Mouse (Mus musculus): ENCODE data around the gene H2al1d. TPM values are rescaled to one million over a fixed set of nuclear protein-coding genes. Genes with fewer than 3 reads are reported as not detected.
"Not testable (repeated sequence)": the region's sequence is repeated elsewhere in the genome, so short reads cannot be mapped to it uniquely, and the experiment has no call there.

The H2al1d gene
- not detected in 2 replicates for polyA plus RNA-seq (2012; ENCODE audit: insufficient read depth, insufficient read length, missing spikeins)

GRCm38 (mm10) chrX:11308524-11308923, at the start of gene H2al1d:
Gene H2al1d (plus strand): TSS chrX:11308824.
- not testable (repeated sequence) for H3K27ac ChIP-seq (replicated peaks; ENCODE audit: low read depth, low read length); H3K4me1 ChIP-seq (ENCODE audit: control insufficient read depth, insufficient read depth, insufficient read length, low read length); H3K4me3 ChIP-seq (ENCODE audit: insufficient read depth, low read depth, low read length)

- Histone ChIP-seq H3K4me3 (ENCODE audit: insufficient read depth, low read depth, low read length) (no peak overlapping the region), H3K27ac (replicated peaks; ENCODE audit: low read depth, low read length) (no peak overlapping the region), H3K4me1 (ENCODE audit: control insufficient read depth, insufficient read depth, insufficient read length, low read length) (no peaks in the 10 kb centered on the region)
These were observed 43.7 kb upstream of the H2al1d start for GRCm38 (mm10) chrX:11264918-11265317.

- Histone ChIP-seq H3K4me1 (ENCODE audit: control insufficient read depth, insufficient read depth, insufficient read length, low read length) (no peaks in the 10 kb centered on the region), H3K4me3 (ENCODE audit: insufficient read depth, low read depth, low read length) (no peak overlapping the region), H3K27ac (replicated peaks; ENCODE audit: low read depth, low read length) (no peak overlapping the region)
These were observed 40.8 kb upstream of the H2al1d start for GRCm38 (mm10) chrX:11267791-11268190.

GRCm38 (mm10) chrX:11269074-11269473, 39.5 kb upstream of the H2al1d start:
- Histone ChIP-seq H3K4me3 (ENCODE audit: insufficient read depth, low read depth, low read length) (no peak overlapping the region), H3K27ac (replicated peaks; ENCODE audit: low read depth, low read length) (no peak overlapping the region), H3K4me1 (ENCODE audit: control insufficient read depth, insufficient read depth, insufficient read length, low read length) (no peaks in the 10 kb centered on the region)

GRCm38 (mm10) chrX:11273190-11273589, 35.4 kb upstream of the H2al1d start:
- H3K4me3 ChIP-seq (ENCODE audit: insufficient read depth, low read depth, low read length), result no peak overlapping the region

GRCm38 (mm10) chrX:11277083-11277482, 31.5 kb upstream of the H2al1d start:
- Histone ChIP-seq H3K4me1 (ENCODE audit: control insufficient read depth, insufficient read depth, insufficient read length, low read length) (no peaks in the 10 kb centered on the region), H3K4me3 (ENCODE audit: insufficient read depth, low read depth, low read length) (no peak overlapping the region), H3K27ac (replicated peaks; ENCODE audit: low read depth, low read length) (no peak overlapping the region)

More at GRCm38 (mm10) chrX:11273190-11273589, 35.4 kb upstream of the H2al1d start:
- H3K4me1 ChIP-seq (ENCODE audit: control insufficient read depth, insufficient read depth, insufficient read length, low read length), result no peaks in the 10 kb centered on the region
- no peak overlapping the region for H3K27ac ChIP-seq (replicated peaks; ENCODE audit: low read depth, low read length)

GRCm38 (mm10) chrX:11280741-11281140, 27.9 kb upstream of the H2al1d start:
- Histone ChIP-seq H3K4me1 (ENCODE audit: control insufficient read depth, insufficient read depth, insufficient read length, low read length) (no peaks in the 10 kb centered on the region), H3K27ac (replicated peaks; ENCODE audit: low read depth, low read length) (no peak overlapping the region), H3K4me3 (ENCODE audit: insufficient read depth, low read depth, low read length) (no peak overlapping the region)

- Histone ChIP-seq H3K4me3 (ENCODE audit: insufficient read depth, low read depth, low read length) (no peak overlapping the region), H3K27ac (replicated peaks; ENCODE audit: low read depth, low read length) (no peak overlapping the region)
These were observed 20.2 kb upstream of the H2al1d start for GRCm38 (mm10) chrX:11288306-11288882.

GRCm38 (mm10) chrX:11289244-11289643, 19.4 kb upstream of the H2al1d start:
- no peak overlapping the region for H3K27ac ChIP-seq (replicated peaks; ENCODE audit: low read depth, low read length)
- no peak overlapping the region for H3K4me3 ChIP-seq (ENCODE audit: insufficient read depth, low read depth, low read length)
- H3K4me1 ChIP-seq (ENCODE audit: control insufficient read depth, insufficient read depth, insufficient read length, low read length), result no peaks in the 10 kb centered on the region

More at GRCm38 (mm10) chrX:11288306-11288882, 20.2 kb upstream of the H2al1d start:
- H3K4me1 ChIP-seq (ENCODE audit: control insufficient read depth, insufficient read depth, insufficient read length, low read length), result no peaks in the 10 kb centered on the region

GRCm38 (mm10) chrX:11298957-11299356, 9.7 kb upstream of the H2al1d start, which contains the start of gene H2al1a:
Gene H2al1a (plus strand): TSS chrX:11299257.
- H3K27ac ChIP-seq (replicated peaks; ENCODE audit: low read depth, low read length); H3K4me3 ChIP-seq (ENCODE audit: insufficient read depth, low read depth, low read length); H3K4me1 ChIP-seq (ENCODE audit: control insufficient read depth, insufficient read depth, insufficient read length, low read length): not testable (repeated sequence)

- H3K4me1 ChIP-seq (ENCODE audit: control insufficient read depth, insufficient read depth, insufficient read length, low read length); H3K4me3 ChIP-seq (ENCODE audit: insufficient read depth, low read depth, low read length); H3K27ac ChIP-seq (replicated peaks; ENCODE audit: low read depth, low read length): not testable (repeated sequence)
These were observed 6.5 kb upstream of the H2al1d start, which contains the start of gene H2al1b for GRCm38 (mm10) chrX:11302132-11302531. Gene H2al1b (plus strand): TSS chrX:11302432.

- not testable (repeated sequence) for H3K4me3 ChIP-seq (ENCODE audit: insufficient read depth, low read depth, low read length); H3K27ac ChIP-seq (replicated peaks; ENCODE audit: low read depth, low read length); H3K4me1 ChIP-seq (ENCODE audit: control insufficient read depth, insufficient read depth, insufficient read length, low read length)
These were observed 3.3 kb upstream of the H2al1d start, which contains the start of gene H2al1c for GRCm38 (mm10) chrX:11305355-11305754. Gene H2al1c (plus strand): TSS chrX:11305655.

- H3K4me1 ChIP-seq (ENCODE audit: control insufficient read depth, insufficient read depth, insufficient read length, low read length); H3K27ac ChIP-seq (replicated peaks; ENCODE audit: low read depth, low read length); H3K4me3 ChIP-seq (ENCODE audit: insufficient read depth, low read depth, low read length): not testable (repeated sequence)
These were observed 3.0 kb downstream of the H2al1d start, which contains the start of gene H2al1e for GRCm38 (mm10) chrX:11311634-11312033. Gene H2al1e (plus strand): TSS chrX:11311934.

- not testable (repeated sequence) for H3K27ac ChIP-seq (replicated peaks; ENCODE audit: low read depth, low read length); H3K4me1 ChIP-seq (ENCODE audit: control insufficient read depth, insufficient read depth, insufficient read length, low read length); H3K4me3 ChIP-seq (ENCODE audit: insufficient read depth, low read depth, low read length)
These were observed 6.2 kb downstream of the H2al1d start, which contains the start of gene H2al1f for GRCm38 (mm10) chrX:11314858-11315257. Gene H2al1f (plus strand): TSS chrX:11315158.

GRCm38 (mm10) chrX:11317956-11318355, 9.3 kb downstream of the H2al1d start, which contains the start of gene H2al1g:
Gene H2al1g (plus strand): TSS chrX:11318256.
- H3K4me1 ChIP-seq (ENCODE audit: control insufficient read depth, insufficient read depth, insufficient read length, low read length); H3K27ac ChIP-seq (replicated peaks; ENCODE audit: low read depth, low read length); H3K4me3 ChIP-seq (ENCODE audit: insufficient read depth, low read depth, low read length): not testable (repeated sequence)

GRCm38 (mm10) chrX:11321192-11321591, 12.6 kb downstream of the H2al1d start, which contains the start of gene H2al1h:
Gene H2al1h (plus strand): TSS chrX:11321492.
- not testable (repeated sequence) for H3K27ac ChIP-seq (replicated peaks; ENCODE audit: low read depth, low read length); H3K4me3 ChIP-seq (ENCODE audit: insufficient read depth, low read depth, low read length); H3K4me1 ChIP-seq (ENCODE audit: control insufficient read depth, insufficient read depth, insufficient read length, low read length)

All from brown adipose tissue, adult 24 weeks (tissue).